Mouse (Mus musculus): Measurements from ENCODE around the gene Vtn. TPM values are rescaled to one million over a fixed set of nuclear protein-coding genes. Genes with fewer than 3 reads are reported as not detected.
A peak's percentile ranks its signal among the peaks of the same experiment; 100 is the strongest.

The Vtn gene
- polyA plus RNA-seq, 1 experiment = 2.6 TPM

- peaks cover 18% of the 10 kb centered on the region for H3K36me3 ChIP-seq (ENCODE audit: control insufficient read depth, insufficient read depth, low read length)
- no peak overlapping the region for H3K4me3 ChIP-seq (ENCODE audit: extremely low read depth, insufficient read depth, insufficient read length)
- TF ChIP-seq CTCF (IDR thresholded peaks at IDR 0.05; ENCODE audit: extremely low read depth, insufficient read depth, insufficient read length, insufficient replicate concordance) (no peak), POLR2A (IDR thresholded peaks at IDR 0.05; ENCODE audit: low read depth, low read length) (no peak)
- no peak for DNase-seq (ENCODE audit: low read depth in 1 of 2, low spot score in 2 of 2)
- 81% methylated on average over 3 of the region's 3 CpGs for WGBS
- H3K4me1 ChIP-seq (ENCODE audit: control insufficient read depth, insufficient read depth, insufficient read length) = no peaks in the 10 kb centered on the region
- no peaks in the 10 kb centered on the region for H3K27me3 ChIP-seq (ENCODE audit: control insufficient read depth, insufficient read depth, low read length)
- H3K27ac ChIP-seq (ENCODE audit: insufficient read depth, low read length) = no peak overlapping the region
Measured at GRCm38 (mm10) chr11:78505430-78505829, 6.5 kb downstream of the Vtn start.

DNA sequence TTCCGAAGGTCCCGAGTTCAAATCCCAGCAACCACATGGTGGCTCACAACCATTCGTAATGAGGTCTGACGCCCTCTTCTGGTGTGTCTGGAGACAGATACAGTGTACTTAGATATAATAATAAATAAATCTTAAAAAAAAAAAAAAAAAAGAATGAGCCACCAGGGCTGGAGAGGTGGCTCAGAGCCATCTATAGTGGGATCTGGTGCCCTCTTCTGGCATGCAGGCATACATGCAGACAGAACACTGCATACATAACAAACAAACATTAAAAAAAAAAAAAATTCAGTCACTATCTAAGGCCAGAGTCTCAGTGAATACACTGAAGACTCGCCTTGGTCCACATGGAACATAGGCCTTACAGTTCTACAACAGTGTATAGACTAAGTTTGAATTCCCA lies 10.3 kb downstream of the Vtn start:
- Histone ChIP-seq H3K27me3 (ENCODE audit: control insufficient read depth, insufficient read depth, low read length) (no peaks in the 10 kb centered on the region), H3K27ac (ENCODE audit: insufficient read depth, low read length) (no peak overlapping the region), H3K4me1 (ENCODE audit: control insufficient read depth, insufficient read depth, insufficient read length) (no peaks in the 10 kb centered on the region; the same call in 1 of the 2 replicates), H3K36me3 (ENCODE audit: control insufficient read depth, insufficient read depth, low read length) (peaks cover 18% of the 10 kb centered on the region), H3K4me3 (ENCODE audit: extremely low read depth, insufficient read depth, insufficient read length) (no peak overlapping the region)
- TF ChIP-seq CTCF (IDR thresholded peaks at IDR 0.05; ENCODE audit: extremely low read depth, insufficient read depth, insufficient read length, insufficient replicate concordance) (no peak), POLR2A (IDR thresholded peaks at IDR 0.05; ENCODE audit: low read depth, low read length) (no peak)
- no peak for DNase-seq (ENCODE audit: low read depth in 1 of 2, low spot score in 2 of 2)
- 92% methylated on average over 5 of the region's 5 CpGs for WGBS

GRCm38 (mm10) chr11:78512025-78512957 lies 13.4 kb downstream of the Vtn start, which contains the start of the genes Tmem199 and Poldip2:
TSS of gene Tmem199 (minus strand) at chr11:78512172.
TSS of gene Poldip2 (plus strand) at chr11:78512193.
- H3K4me3 ChIP-seq (ENCODE audit: extremely low read depth, insufficient read depth, insufficient read length) = peak within 1 kb of the TSS; percentile 100
- no peak for TF ChIP-seq CTCF (IDR thresholded peaks at IDR 0.05; ENCODE audit: extremely low read depth, insufficient read depth, insufficient read length, insufficient replicate concordance)
- peak; percentile 82 for TF ChIP-seq POLR2A (IDR thresholded peaks at IDR 0.05; ENCODE audit: low read depth, low read length)
- H3K27ac ChIP-seq (ENCODE audit: insufficient read depth, low read length) = peak within 1 kb of the TSS; percentile 91
- H3K27me3 ChIP-seq (ENCODE audit: control insufficient read depth, insufficient read depth, low read length) = no peaks in the 10 kb centered on the region
- WGBS = under 1% methylated on average over 66 of the region's 67 CpGs
- DNase-seq (ENCODE audit: low read depth in 1 of 2, low spot score in 2 of 2) = peak; percentile 85 to 87
- peaks cover 16% of the 10 kb centered on the region for H3K36me3 ChIP-seq (ENCODE audit: control insufficient read depth, insufficient read depth, low read length)
- H3K4me1 ChIP-seq (ENCODE audit: control insufficient read depth, insufficient read depth, insufficient read length) = no peaks in the 10 kb centered on the region; the same call in 1 of the 2 replicates

DNA sequence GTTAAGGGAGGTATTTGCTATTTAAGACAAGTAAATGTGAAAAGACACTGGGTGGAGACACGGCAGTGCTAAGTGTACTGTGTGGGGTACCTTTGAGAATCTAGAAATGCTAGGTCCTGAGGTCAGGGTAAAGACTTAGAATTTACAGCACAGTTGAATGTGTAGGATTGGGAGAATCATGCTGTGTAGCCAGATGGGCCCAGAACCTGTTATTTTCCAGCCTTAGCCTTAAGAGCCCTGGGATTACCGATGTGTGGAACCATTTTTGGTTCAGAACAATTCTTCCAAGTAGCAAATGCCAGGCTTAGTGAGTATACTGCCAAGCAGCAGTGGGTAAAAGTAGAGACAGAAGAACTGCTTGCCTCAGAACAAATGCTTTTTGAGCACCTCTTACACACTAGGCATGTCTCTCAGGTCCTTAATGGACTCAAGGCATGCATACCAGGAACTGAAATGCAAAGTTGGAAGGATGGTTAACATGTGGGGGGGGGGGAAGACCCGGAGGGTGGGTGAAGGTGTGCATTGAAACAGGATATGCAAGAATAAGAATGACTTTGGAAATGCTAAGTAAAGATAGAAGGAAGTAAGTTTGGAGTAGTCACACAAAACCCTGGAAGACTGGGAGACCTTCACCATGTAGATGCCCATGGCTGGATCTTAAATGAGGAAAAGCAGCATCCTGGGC lies 14.4 kb downstream of the Vtn start:
- TF ChIP-seq POLR2A (IDR thresholded peaks at IDR 0.05; ENCODE audit: low read depth, low read length) (no peak), CTCF (IDR thresholded peaks at IDR 0.05; ENCODE audit: extremely low read depth, insufficient read depth, insufficient read length, insufficient replicate concordance) (no peak)
- 81% methylated on average over 3 of the region's 3 CpGs for WGBS
- no peaks in the 10 kb centered on the region; the same call in 1 of the 2 replicates for H3K4me1 ChIP-seq (ENCODE audit: control insufficient read depth, insufficient read depth, insufficient read length)
- no peaks in the 10 kb centered on the region for H3K27me3 ChIP-seq (ENCODE audit: control insufficient read depth, insufficient read depth, low read length)
- peaks cover 12% of the 10 kb centered on the region for H3K36me3 ChIP-seq (ENCODE audit: control insufficient read depth, insufficient read depth, low read length)
- H3K4me3 ChIP-seq (ENCODE audit: extremely low read depth, insufficient read depth, insufficient read length) = no peak overlapping the region
- no peak overlapping the region for H3K27ac ChIP-seq (ENCODE audit: insufficient read depth, low read length)
- DNase-seq (ENCODE audit: low read depth in 1 of 2, low spot score in 2 of 2) = no peak

DNA sequence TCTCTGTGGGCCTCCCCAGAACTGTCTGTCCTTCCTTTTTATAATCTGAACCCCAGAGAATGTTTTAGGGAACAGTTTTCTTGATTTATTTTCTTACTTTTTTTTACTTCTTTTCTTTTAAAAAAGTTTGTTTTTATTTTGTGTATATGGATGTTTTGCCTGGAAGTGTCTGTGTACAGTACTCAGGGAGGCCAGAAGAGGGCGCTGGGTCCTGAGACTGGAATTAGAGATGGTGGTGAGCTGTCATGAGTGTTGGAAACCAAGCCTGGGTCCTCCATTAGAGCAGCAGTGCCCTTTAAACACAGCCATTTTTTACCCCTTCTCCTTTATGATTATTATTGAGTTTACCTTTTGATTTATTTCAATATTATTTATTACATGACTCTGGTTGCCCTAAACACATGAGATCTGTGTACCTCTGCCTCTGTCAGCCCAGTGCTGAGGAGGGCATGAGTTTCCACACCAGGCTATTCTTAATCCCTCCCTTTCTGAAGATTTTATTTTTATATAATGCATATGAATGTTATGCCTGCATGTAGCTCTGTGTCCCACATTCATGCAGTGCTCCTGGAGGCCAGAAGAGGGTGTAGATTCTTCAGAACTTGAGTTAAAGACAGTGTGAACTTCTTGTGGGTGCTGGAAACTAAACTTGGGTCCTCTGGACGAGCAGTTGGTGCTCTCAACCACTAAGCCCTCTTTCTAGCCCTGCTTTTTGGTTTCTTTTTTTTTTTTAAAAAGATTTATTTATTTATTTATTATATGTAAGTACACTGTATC lies 16.8 kb downstream of the Vtn start:
- H3K27me3 ChIP-seq (ENCODE audit: control insufficient read depth, insufficient read depth, low read length) = no peaks in the 10 kb centered on the region
- no peaks in the 10 kb centered on the region; the same call in 1 of the 2 replicates for H3K4me1 ChIP-seq (ENCODE audit: control insufficient read depth, insufficient read depth, insufficient read length)
- peaks cover 14% of the 10 kb centered on the region for H3K36me3 ChIP-seq (ENCODE audit: control insufficient read depth, insufficient read depth, low read length)
- TF ChIP-seq CTCF (IDR thresholded peaks at IDR 0.05; ENCODE audit: extremely low read depth, insufficient read depth, insufficient read length, insufficient replicate concordance) (no peak), POLR2A (IDR thresholded peaks at IDR 0.05; ENCODE audit: low read depth, low read length) (no peak)
- no peak overlapping the region for H3K4me3 ChIP-seq (ENCODE audit: extremely low read depth, insufficient read depth, insufficient read length)
- no peak for DNase-seq (ENCODE audit: low read depth in 1 of 2, low spot score in 2 of 2)
- 76% methylated on average over 2 of the region's 2 CpGs for whole genome bisulfite sequencing
- no peak overlapping the region for H3K27ac ChIP-seq (ENCODE audit: insufficient read depth, low read length)

GRCm38 (mm10) chr11:78518931-78519330 lies 20.0 kb downstream of the Vtn start:
- Histone ChIP-seq H3K4me3 (ENCODE audit: extremely low read depth, insufficient read depth, insufficient read length) (no peak overlapping the region), H3K4me1 (ENCODE audit: control insufficient read depth, insufficient read depth, insufficient read length) (no peaks in the 10 kb centered on the region), H3K36me3 (ENCODE audit: control insufficient read depth, insufficient read depth, low read length) (peaks cover 33% of the 10 kb centered on the region), H3K27ac (ENCODE audit: insufficient read depth, low read length) (no peak overlapping the region), H3K27me3 (ENCODE audit: control insufficient read depth, insufficient read depth, low read length) (no peaks in the 10 kb centered on the region)
- TF ChIP-seq POLR2A (IDR thresholded peaks at IDR 0.05; ENCODE audit: low read depth, low read length) (no peak), CTCF (IDR thresholded peaks at IDR 0.05; ENCODE audit: extremely low read depth, insufficient read depth, insufficient read length, insufficient replicate concordance) (no peak)
- no peak for DNase-seq (ENCODE audit: low read depth in 1 of 2, low spot score in 2 of 2)
- WGBS = 94% methylated on average over 10 of the region's 10 CpGs

Data from spleen, adult 2 months (tissue).